Mouse (Mus musculus): ENCODE measurements around the gene Gpr146.

DNA sequence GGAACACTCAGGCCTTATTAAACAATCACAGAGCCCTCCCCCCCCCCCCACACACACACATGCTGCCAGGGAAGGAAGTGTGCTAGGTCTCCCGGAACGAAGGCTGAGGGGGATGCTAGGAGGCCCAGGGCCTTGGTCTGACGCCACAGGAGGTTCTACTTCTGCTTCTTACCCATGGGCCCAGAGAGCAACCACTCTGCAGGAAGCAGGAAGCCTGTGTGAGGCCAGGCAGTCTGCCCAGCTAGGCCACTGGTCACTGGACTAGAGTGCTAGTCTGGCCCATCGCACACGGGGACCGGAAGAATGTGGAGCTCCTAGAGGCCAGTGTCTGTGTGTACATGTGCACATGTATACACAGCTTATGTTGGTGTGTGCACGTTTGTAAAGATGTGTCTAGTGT is 31.0 kb downstream of the Gpr146 start:
- TF ChIP-seq CTCF (IDR thresholded peaks at IDR 0.05; ENCODE audit: borderline replicate concordance, insufficient read depth, low read depth, low read length) (no peak), POLR2A (IDR thresholded peaks at IDR 0.05; ENCODE audit: borderline replicate concordance, insufficient read depth, low read length) (no peak)

Measured in cerebellum, adult 2 months (tissue).